Mouse (Mus musculus) heart, embryonic 14.5 days (tissue): ENCODE measurements around the gene Dip2c. TPM values are rescaled to one million over a fixed set of nuclear protein-coding genes. Genes with fewer than 3 reads are reported as not detected.

Experiments used
- ATAC-seq: fragments of 200-750 bp; cut with Nextera tagmentation; 2 replicates; pipeline ENCODE4 v1.8.0; 2017; ENCODE audit warnings: low read depth, moderate TSS enrichment; ENCODE audit not compliant: insufficient number of reproducible peaks, insufficient read depth, low FRiP score
- H3K27ac ChIP-seq, 2 experiments: fragments of 200-500 bp in 1 of 2; fragments of 300-500 bp in 1 of 2; sonication (generic) in 1 of 2; replicated peaks in 1 of 2; 2 replicates each; pipeline ENCODE4 v1.5.1; 2012 to 2014; ENCODE audit warnings: low read depth in 2 of 2, low read length in 2 of 2, control low read depth in 1 of 2, mild to moderate bottlenecking in 1 of 2, mixed read lengths in 1 of 2; ENCODE audit not compliant: control insufficient read depth in 1 of 2, insufficient read depth in 1 of 2
- H3K27me3 ChIP-seq: fragments of 300-500 bp; sonication (generic); 2 replicates; pipeline ENCODE4 v1.6.1; 2014; ENCODE audit warnings: mild to moderate bottlenecking, low read length, control low read depth; ENCODE audit not compliant: control insufficient read depth, insufficient read depth
- H3K36me3 ChIP-seq: fragments of 300-500 bp; sonication (generic); 2 replicates; pipeline ENCODE4 v1.6.1; 2014; ENCODE audit warnings: mild to moderate bottlenecking, control low read depth, low read length, mixed read lengths; ENCODE audit not compliant: control insufficient read depth, insufficient read depth
- H3K4me1 ChIP-seq, 2 experiments: fragments of 200-500 bp in 1 of 2; fragments of 300-500 bp in 1 of 2; sonication (generic) in 1 of 2; 2 replicates each; pipeline ENCODE4 v1.6.1; 2012 to 2014; ENCODE audit warnings: low read length in 2 of 2, control low read depth in 1 of 2, mixed read lengths in 1 of 2; ENCODE audit not compliant: control insufficient read depth in 2 of 2, insufficient read depth in 2 of 2
- H3K4me2 ChIP-seq: fragments of 300-500 bp; sonication (generic); 2 replicates; pipeline ENCODE4 v1.6.1; 2014; ENCODE audit warnings: mild to moderate bottlenecking, low read length
- H3K4me3 ChIP-seq, 2 experiments: fragments of 200-500 bp in 1 of 2; fragments of 300-500 bp in 1 of 2; sonication (generic) in 1 of 2; 2 replicates each; pipeline ENCODE4 v1.5.1; 2012 to 2014; ENCODE audit warnings: low read length in 2 of 2, mild to moderate bottlenecking in 2 of 2, control low read depth in 1 of 2, low read depth in 1 of 2, moderate library complexity in 1 of 2; ENCODE audit not compliant: control insufficient read depth in 1 of 2, insufficient read depth in 1 of 2
- H3K9ac ChIP-seq: fragments of 300-500 bp; sonication (generic); 2 replicates; pipeline ENCODE4 v1.6.1; 2014; ENCODE audit warnings: mild to moderate bottlenecking, low read length
- H3K9me3 ChIP-seq: fragments of 300-500 bp; sonication (generic); 2 replicates; pipeline ENCODE4 v1.6.1; 2016; ENCODE audit warnings: low read length, control low read depth; ENCODE audit not compliant: control insufficient read depth
- WGBS: fragments of 180-500 bp; shearing (Covaris S2); extraction: QIAGEN DNeasy Blood & Tissue Kit; methylation state at CpG from one replicate; pipeline ENCODE4 v1.1.7; 2014; 5-methylcytosine and 5-hydroxymethylcytosine counted together
- polyA plus RNA-seq: library from polyadenylated mRNA; unstranded; fragments of >200 nt; fragmentation: Nextera tagmentation; extraction: Ambion mirVana; gene quantifications from 2 replicates; pipeline ENCODE4 v1.2.1, GENCODE M21; 2014

The Dip2c gene
- polyA plus RNA-seq, 1 experiment from 2014 or later: 11.0 TPM

DNA sequence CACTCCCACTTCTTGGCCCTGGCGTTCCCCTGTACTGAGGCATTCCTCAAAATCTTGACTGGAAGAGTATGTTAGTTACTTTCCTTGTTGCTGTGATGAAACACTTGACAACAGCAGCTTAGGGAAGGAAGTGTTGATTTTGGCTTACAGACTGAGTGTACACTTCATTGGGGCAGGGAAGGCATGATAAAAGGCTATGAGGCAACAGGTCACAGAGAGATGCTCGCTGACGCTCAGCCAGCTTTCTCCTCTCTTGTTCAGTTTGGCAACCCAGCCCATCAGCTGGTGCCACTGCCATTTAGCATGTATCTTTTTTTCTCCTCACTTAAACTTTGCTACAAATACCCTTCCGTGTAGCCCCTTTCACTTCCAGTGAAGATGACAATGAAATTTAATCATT, 302.1 kb downstream of the Dip2c start:
- Histone ChIP-seq H3K4me2 (no peak overlapping the region), H3K36me3 (peaks cover 20% of the 10 kb centered on the region), H3K9ac (no peak overlapping the region), H3K4me3 (no peak overlapping the region), H3K9me3 (no peaks in the 10 kb centered on the region), H3K27ac (no peak overlapping the region), H3K4me1 (no peaks in the 10 kb centered on the region), H3K27me3 (no peaks in the 10 kb centered on the region)
- ATAC-seq: no peak
- 72% methylated on average over 4 of the region's 4 CpGs for WGBS

DNA sequence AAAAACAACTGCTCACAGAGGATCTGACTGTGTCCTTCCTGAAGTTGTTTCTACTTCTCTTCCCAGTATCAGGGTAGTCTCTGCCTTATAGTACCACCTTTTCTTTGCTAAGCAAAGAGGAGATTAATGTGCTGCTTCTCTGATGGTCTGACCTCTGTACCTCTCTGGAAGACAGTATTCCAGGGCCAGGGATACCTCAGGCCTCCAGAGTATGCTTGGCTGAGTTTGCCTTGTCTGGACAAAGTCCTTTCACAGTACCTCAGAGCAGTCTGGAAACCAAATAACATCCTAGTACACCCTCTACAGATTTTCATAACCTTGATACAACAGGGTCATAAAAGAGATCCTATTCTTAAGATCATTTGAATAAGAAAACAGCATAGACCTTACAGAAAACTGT, 305.5 kb downstream of the Dip2c start:
- no peak for ATAC-seq
- no peak overlapping the region for H3K9ac ChIP-seq
- no peak overlapping the region for H3K4me2 ChIP-seq
- H3K9me3 ChIP-seq: no peaks in the 10 kb centered on the region
- H3K4me1 ChIP-seq: no peaks in the 10 kb centered on the region
- H3K4me3 ChIP-seq: no peak overlapping the region
- H3K27ac ChIP-seq: no peak overlapping the region
- peaks cover 16% of the 10 kb centered on the region for H3K36me3 ChIP-seq
- H3K27me3 ChIP-seq: no peaks in the 10 kb centered on the region

DNA sequence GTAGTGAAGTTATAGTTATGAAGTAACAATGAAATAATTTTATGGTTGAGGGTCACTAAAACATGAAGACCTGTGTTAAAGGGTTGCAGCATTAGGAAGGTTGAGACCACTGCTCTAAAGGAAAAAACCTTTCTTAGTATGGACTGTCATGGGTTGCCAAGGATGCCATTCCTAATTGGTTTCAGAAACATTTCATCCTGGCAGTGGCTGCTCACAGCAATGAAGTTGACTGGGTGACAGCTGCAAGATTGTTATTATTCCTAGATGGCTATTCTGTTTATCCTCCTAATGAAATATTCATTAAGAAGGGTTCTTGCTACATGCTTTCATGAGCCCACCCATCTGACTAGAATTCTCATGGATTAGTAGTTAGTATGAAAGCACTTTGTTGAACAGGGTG, 307.3 kb downstream of the Dip2c start:
- Histone ChIP-seq H3K9ac (no peak overlapping the region), H3K27me3 (no peaks in the 10 kb centered on the region), H3K4me1 (no peaks in the 10 kb centered on the region), H3K36me3 (0 out of 2 replicates have a peak, but pooled peaks cover 4% of the 10 kb centered on the region), H3K4me2 (no peak overlapping the region), H3K27ac (no peak overlapping the region), H3K4me3 (no peak overlapping the region), H3K9me3 (no peaks in the 10 kb centered on the region)
- no peak for ATAC-seq

GRCm38 (mm10) chr13:9599334-9600096, 323.2 kb downstream of the Dip2c start:
- Histone ChIP-seq H3K27me3 (no peaks in the 10 kb centered on the region), H3K36me3 (peaks cover 14% of the 10 kb centered on the region), H3K9me3 (no peaks in the 10 kb centered on the region), H3K4me2 (no peak overlapping the region), H3K27ac (no peak overlapping the region), H3K9ac (no peak overlapping the region), H3K4me1 (no peaks in the 10 kb centered on the region), H3K4me3 (no peak overlapping the region)
- WGBS: 75% methylated on average over 6 of the region's 6 CpGs
- no peak for ATAC-seq

- 78% methylated on average over 3 of the region's 3 CpGs for WGBS
- H3K9ac ChIP-seq: no peak overlapping the region
These were observed 325.0 kb downstream of the Dip2c start for GRCm38 (mm10) chr13:9601350-9601749.

DNA sequence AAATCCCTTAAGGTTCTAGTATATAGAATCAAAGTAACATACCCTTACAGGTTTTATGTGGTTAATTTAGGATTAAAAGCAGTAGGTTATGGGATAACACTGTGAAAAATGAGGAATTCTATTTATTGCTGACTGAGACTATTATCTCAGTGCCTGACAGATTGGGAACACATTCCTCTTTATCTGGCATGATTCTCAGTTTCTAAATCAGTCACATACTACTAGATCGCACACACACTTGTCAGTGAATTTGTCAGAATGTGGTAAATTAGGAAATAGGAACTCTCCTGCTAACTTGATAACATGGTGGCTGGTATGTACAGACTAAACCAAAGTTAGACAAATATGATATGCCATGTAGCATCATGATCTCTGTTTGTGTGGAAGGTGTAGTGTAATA, 334.9 kb downstream of the Dip2c start:
- Histone ChIP-seq H3K27ac (no peak overlapping the region), H3K27me3 (no peaks in the 10 kb centered on the region), H3K9me3 (no peaks in the 10 kb centered on the region), H3K4me3 (no peak overlapping the region), H3K36me3 (peaks cover 22% of the 10 kb centered on the region), H3K9ac (no peak overlapping the region), H3K4me2 (no peak overlapping the region), H3K4me1 (no peaks in the 10 kb centered on the region)
- WGBS: 32% methylated on average over 1 of the region's 1 CpGs
- no peak for ATAC-seq

More at GRCm38 (mm10) chr13:9601350-9601749, 325.0 kb downstream of the Dip2c start:
- peaks cover 26% of the 10 kb centered on the region for H3K36me3 ChIP-seq
- H3K4me3 ChIP-seq: no peak overlapping the region
- no peak overlapping the region for H3K4me2 ChIP-seq
- no peaks in the 10 kb centered on the region for H3K27me3 ChIP-seq
- H3K9me3 ChIP-seq: no peaks in the 10 kb centered on the region
- no peaks in the 10 kb centered on the region for H3K4me1 ChIP-seq
- no peak overlapping the region for H3K27ac ChIP-seq
- no peak for ATAC-seq

DNA sequence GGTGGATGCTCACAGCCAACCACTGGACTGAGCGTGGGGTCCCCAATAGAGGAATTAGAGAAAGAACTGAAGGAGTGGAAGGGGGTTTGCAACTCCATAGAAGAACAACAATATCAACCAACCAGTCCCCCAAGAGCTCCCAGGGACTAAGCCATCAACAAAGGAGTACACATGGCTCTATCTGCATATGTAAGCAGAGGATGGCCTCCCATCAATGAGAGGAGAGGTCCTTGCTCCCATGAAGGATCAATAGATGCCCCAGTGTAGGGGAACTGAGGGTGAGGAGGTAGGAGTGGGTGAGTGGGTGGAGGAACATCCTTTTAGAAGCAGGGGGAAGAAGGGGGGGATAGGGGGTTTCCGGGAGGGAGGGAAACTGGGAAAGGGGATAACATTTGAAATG, 356.4 kb downstream of the Dip2c start:
- ATAC-seq: no peak
- WGBS: 81% methylated on average over 2 of the region's 2 CpGs
- peaks cover 8% of the 10 kb centered on the region for H3K36me3 ChIP-seq

GRCm38 (mm10) chr13:9635951-9636350, 359.6 kb downstream of the Dip2c start:
- H3K4me3 ChIP-seq: no peak overlapping the region
- no peak overlapping the region for H3K4me2 ChIP-seq
- no peak overlapping the region for H3K9ac ChIP-seq
- H3K36me3 ChIP-seq: no peaks in the 10 kb centered on the region
- peaks cover 6 to 15% of the 10 kb centered on the region in 2 experiments for H3K4me1 ChIP-seq
- no peaks in the 10 kb centered on the region for H3K27me3 ChIP-seq
- no peaks in the 10 kb centered on the region for H3K9me3 ChIP-seq
- 34% methylated on average over 2 of the region's 2 CpGs for WGBS
- H3K27ac ChIP-seq: no peak overlapping the region
- ATAC-seq: no peak

More for the DNA sequence above, 356.4 kb downstream of the Dip2c start:
- no peak overlapping the region for H3K4me2 ChIP-seq
- H3K9me3 ChIP-seq: no peaks in the 10 kb centered on the region
- peaks cover 4 to 12% of the 10 kb centered on the region in 2 experiments for H3K4me1 ChIP-seq
- no peak overlapping the region for H3K27ac ChIP-seq
- no peak overlapping the region for H3K9ac ChIP-seq
- H3K4me3 ChIP-seq: no peak overlapping the region
- no peaks in the 10 kb centered on the region for H3K27me3 ChIP-seq
